Mouse (Mus musculus) CD4-positive naive resting alpha-beta T cell, adult 76 days (primary cell): ENCODE data around the gene Gdi2. TPM values are rescaled to one million over a fixed set of nuclear protein-coding genes. Genes with fewer than 3 reads are reported as not detected.

Experiments used
- total RNA-seq: library from RNA; stranded (reverse); gene quantifications from one replicate; pipeline ENCODE4 v1.2.4, GENCODE M21; 2023

The Gdi2 gene
- total RNA-seq: 340 TPM

GRCm38 (mm10) chr13:3537594-3538222 lies at the start of gene Gdi2:
Gene Gdi2, plus strand, starts transcription at chr13:3538063.

GRCm38 (mm10) chr13:3610795-3611438 lies 73.1 kb downstream of the Gdi2 start, which contains the start of gene Fam208b:
Gene Fam208b, minus strand, starts transcription at chr13:3611108.

Other genes starting within 250 kb of the Gdi2 start
- 94.6 TPM for gene Fam208b, start 73.0 kb downstream of the Gdi2 start, total RNA-seq
- 28.9 TPM for gene Asb13, start 96.0 kb downstream of the Gdi2 start, total RNA-seq